Mouse (Mus musculus): ENCODE measurements around the gene Aff1. TPM values are rescaled to one million over a fixed set of nuclear protein-coding genes. Genes with fewer than 3 reads are reported as not detected.
A peak's percentile ranks its signal among the peaks of the same experiment; 100 is the strongest.

The Aff1 gene
- polyA plus RNA-seq (2012; rRNA removed) (5.6 and 7.0 TPM in 2 replicates), polyA plus RNA-seq (2014; fragmentation: Nextera tagmentation; extraction: Ambion mirVana) (17.1 and 19.2 TPM in 2 replicates)

DNA sequence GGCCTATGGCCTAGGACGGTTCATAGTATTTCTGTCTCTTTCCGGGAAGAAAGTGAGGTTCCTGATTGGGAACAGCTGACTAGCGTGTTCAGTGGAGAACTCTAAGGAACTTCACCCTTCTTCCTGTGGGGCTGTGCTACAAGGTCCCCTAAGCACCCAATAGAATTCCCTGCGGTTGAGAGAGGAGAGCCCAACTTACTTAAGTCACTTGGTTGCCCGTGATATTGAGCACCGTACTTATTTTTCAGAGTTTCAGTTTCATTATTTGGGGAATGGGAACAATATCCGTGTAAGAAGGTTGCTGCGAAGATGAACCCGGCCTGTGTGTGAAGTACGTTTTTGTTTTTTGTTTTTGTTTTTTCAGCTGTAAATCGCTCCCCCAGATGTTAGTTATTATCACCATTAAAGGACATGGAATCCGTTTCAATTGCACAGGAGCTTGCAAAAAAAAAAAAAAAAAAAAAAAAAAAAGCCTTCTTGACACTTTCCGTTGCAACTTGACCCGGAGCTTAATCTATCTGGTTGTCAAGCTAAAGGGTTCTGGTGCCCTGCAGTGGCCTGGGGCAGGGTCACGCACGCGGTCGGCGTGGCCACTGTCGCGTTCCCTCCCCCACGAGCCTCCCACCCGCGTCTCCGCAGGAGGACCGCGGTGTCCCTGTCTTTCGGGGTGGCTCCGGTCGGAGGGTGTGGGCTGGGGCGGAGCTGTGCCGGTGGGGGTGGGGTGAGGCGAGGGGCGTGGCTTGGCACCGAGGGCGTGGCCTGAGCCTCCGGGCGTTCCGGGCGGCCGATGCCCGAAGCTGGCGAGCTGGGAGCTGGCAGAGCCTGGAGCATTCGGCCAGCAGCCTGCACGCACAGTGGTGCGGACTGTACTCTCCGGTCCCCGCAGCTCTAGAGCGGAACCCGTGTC, at the start of gene Aff1:
Gene Aff1, plus strand, starts transcription at position 751 of the 907 bp plus-strand sequence.
- TF ChIP-seq EP300 (IDR thresholded peaks at IDR 0.05; ENCODE audit: low read depth) = no peak
- TF ChIP-seq CTCF (IDR thresholded peaks at IDR 0.05; ENCODE audit: low read depth) = no peak
- Histone ChIP-seq H3K4me2 (ENCODE audit: low read depth) (peak within 1 kb of the TSS; percentile 90), H3K4me1 (replicated peaks; ENCODE audit: control insufficient read depth in 2 of 2, insufficient read depth in 2 of 2, low read length in 1 of 2) (0 out of 4 replicates have a peak, but pooled peaks cover 3 to 5% of the 10 kb centered on the region in 2 experiments), H3K9ac (replicated peaks) (peak within 1 kb of the TSS; percentile 81), H3K4me3 (ENCODE audit: insufficient read depth in 1 of 2, low read depth in 2 of 2, low read length in 2 of 2) (peak within 1 kb of the TSS; percentile 77 to 83), H3K9me3 (ENCODE audit: control insufficient read depth, low read length) (no peaks in the 10 kb centered on the region), H3K27ac (peak within 1 kb of the TSS; percentile 35), H3K36me3 (replicated peaks; ENCODE audit: control insufficient read depth, insufficient read depth, low read depth) (no peaks in the 10 kb centered on the region), H3K27me3 (ENCODE audit: control insufficient read depth, insufficient read depth, low read length) (peaks cover 37% of the 10 kb centered on the region)
- peak; percentile 62 to 75 (median 65) for DNase-seq (ENCODE audit: low read depth in 3 of 3, low spot score in 3 of 3)
- ATAC-seq (ENCODE audit: insufficient read depth) = peak; percentile 97
- 1% methylated on average over 50 of the region's 50 CpGs for WGBS (ENCODE audit: insufficient replicate concordance)

DNA sequence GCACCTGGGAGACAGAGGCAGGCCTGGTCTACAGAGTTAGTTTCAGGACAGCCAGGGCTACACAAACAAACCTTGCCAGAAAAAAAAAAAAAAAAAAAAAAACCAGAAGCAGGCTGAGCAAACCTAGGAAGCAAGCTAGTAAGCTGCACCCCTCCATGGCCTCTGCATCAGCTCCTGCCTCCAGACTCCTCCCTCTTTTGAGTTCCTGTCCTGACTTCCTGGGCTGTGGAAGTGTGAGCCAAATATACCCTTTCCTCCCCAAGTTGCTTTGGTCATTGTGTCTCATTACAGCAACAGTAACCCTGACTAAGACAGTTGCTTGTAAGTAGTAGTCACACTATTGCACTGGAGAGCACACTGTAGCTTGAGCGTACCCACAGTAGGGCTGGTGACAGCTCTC, 48.0 kb upstream of the Aff1 start:
- DNase-seq (ENCODE audit: low read depth in 3 of 3, low spot score in 3 of 3) = no peak
- Histone ChIP-seq H3K4me1 (replicated peaks; ENCODE audit: control insufficient read depth in 2 of 2, insufficient read depth in 2 of 2, low read length in 1 of 2) (no peaks in the 10 kb centered on the region; a peak in 1 of 4 replicates), H3K4me3 (ENCODE audit: insufficient read depth in 1 of 2, low read depth in 2 of 2, low read length in 2 of 2) (no peak overlapping the region), H3K27ac (no peak overlapping the region), H3K27me3 (ENCODE audit: control insufficient read depth, insufficient read depth, low read length) (no peaks in the 10 kb centered on the region), H3K4me2 (ENCODE audit: low read depth) (no peak overlapping the region), H3K36me3 (replicated peaks; ENCODE audit: control insufficient read depth, insufficient read depth, low read depth) (no peaks in the 10 kb centered on the region), H3K9me3 (ENCODE audit: control insufficient read depth, low read length) (no peaks in the 10 kb centered on the region), H3K9ac (replicated peaks) (no peak overlapping the region)
- TF ChIP-seq CTCF (IDR thresholded peaks at IDR 0.05; ENCODE audit: low read depth) (no peak), EP300 (IDR thresholded peaks at IDR 0.05; ENCODE audit: low read depth) (no peak)
- ATAC-seq (ENCODE audit: insufficient read depth) = no peak
- 66% methylated on average over 1 of the region's 1 CpGs for WGBS (ENCODE audit: insufficient replicate concordance)

DNA sequence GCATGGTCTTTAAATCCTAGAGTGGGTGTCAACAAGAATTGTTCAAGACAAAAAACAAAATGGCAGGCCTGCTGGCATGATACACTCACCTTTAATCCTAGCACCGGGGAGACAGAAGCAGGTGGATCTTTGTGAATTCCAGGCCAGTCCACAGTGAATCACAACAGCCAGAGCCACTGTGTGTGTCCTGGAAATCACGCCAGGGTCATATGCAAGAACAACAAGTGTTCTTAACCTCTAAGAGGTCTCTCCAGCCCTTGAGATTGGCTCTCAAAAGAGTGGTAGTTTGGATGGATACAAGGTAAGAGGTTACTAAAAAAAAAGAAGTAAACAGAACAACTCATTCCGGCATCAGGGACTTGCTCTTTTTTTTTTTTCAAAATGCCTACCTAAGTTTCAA, 44.9 kb upstream of the Aff1 start:
- TF ChIP-seq CTCF (IDR thresholded peaks at IDR 0.05; ENCODE audit: low read depth) = no peak
- TF ChIP-seq EP300 (IDR thresholded peaks at IDR 0.05; ENCODE audit: low read depth) = no peak
- DNase-seq (ENCODE audit: low read depth in 3 of 3, low spot score in 3 of 3) (no peak), ATAC-seq (ENCODE audit: insufficient read depth) (no peak)
- WGBS (ENCODE audit: insufficient replicate concordance) = 56% methylated on average over 3 of the region's 3 CpGs
- Histone ChIP-seq H3K27ac (no peak overlapping the region), H3K27me3 (ENCODE audit: control insufficient read depth, insufficient read depth, low read length) (no peaks in the 10 kb centered on the region), H3K4me3 (ENCODE audit: insufficient read depth in 1 of 2, low read depth in 2 of 2, low read length in 2 of 2) (no peak overlapping the region), H3K4me2 (ENCODE audit: low read depth) (no peak overlapping the region), H3K9me3 (ENCODE audit: control insufficient read depth, low read length) (no peaks in the 10 kb centered on the region), H3K36me3 (replicated peaks; ENCODE audit: control insufficient read depth, insufficient read depth, low read depth) (no peaks in the 10 kb centered on the region), H3K4me1 (replicated peaks; ENCODE audit: control insufficient read depth in 2 of 2, insufficient read depth in 2 of 2, low read length in 1 of 2) (no peaks in the 10 kb centered on the region; a peak in 1 of 4 replicates), H3K9ac (replicated peaks) (no peak overlapping the region)

DNA sequence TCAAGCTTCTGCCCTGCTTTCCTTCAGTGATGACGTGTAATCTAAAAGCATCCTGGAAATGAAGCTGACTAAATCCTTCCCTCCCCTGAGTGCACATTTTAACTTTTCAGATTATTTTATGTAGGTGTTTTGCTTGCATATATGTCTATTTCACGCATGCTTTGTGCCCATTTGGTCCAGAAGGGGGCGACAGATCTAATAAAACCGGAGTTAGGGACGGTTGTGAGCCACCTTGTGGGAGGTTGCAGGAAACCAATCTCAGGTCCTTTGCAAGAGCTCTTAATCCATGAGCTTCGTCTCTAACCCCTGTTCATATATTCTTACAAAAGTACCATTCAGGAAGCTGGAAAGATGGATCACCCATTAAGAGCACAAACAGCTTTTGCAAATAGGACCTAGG, 37.9 kb upstream of the Aff1 start:
- no peak for ATAC-seq (ENCODE audit: insufficient read depth)
- no peaks in the 10 kb centered on the region for H3K36me3 ChIP-seq (replicated peaks; ENCODE audit: control insufficient read depth, insufficient read depth, low read depth)
- DNase-seq (ENCODE audit: low read depth in 3 of 3, low spot score in 3 of 3) = peak; percentile 41 to 59 (median 46)
- H3K27me3 ChIP-seq (ENCODE audit: control insufficient read depth, insufficient read depth, low read length) = no peaks in the 10 kb centered on the region
- no peak for TF ChIP-seq EP300 (IDR thresholded peaks at IDR 0.05; ENCODE audit: low read depth)
- TF ChIP-seq CTCF (IDR thresholded peaks at IDR 0.05; ENCODE audit: low read depth) = peak; percentile 73
- no peak overlapping the region for H3K4me3 ChIP-seq (ENCODE audit: insufficient read depth in 1 of 2, low read depth in 2 of 2, low read length in 2 of 2)
- no peaks in the 10 kb centered on the region for H3K9me3 ChIP-seq (ENCODE audit: control insufficient read depth, low read length)
- H3K4me1 ChIP-seq (replicated peaks; ENCODE audit: control insufficient read depth in 2 of 2, insufficient read depth in 2 of 2, low read length in 1 of 2) = no peaks in the 10 kb centered on the region
- no peak overlapping the region for H3K9ac ChIP-seq (replicated peaks)
- H3K27ac ChIP-seq = no peak overlapping the region
- WGBS (ENCODE audit: insufficient replicate concordance) = 19% methylated on average over 6 of the region's 6 CpGs
- H3K4me2 ChIP-seq (ENCODE audit: low read depth) = no peak overlapping the region

DNA sequence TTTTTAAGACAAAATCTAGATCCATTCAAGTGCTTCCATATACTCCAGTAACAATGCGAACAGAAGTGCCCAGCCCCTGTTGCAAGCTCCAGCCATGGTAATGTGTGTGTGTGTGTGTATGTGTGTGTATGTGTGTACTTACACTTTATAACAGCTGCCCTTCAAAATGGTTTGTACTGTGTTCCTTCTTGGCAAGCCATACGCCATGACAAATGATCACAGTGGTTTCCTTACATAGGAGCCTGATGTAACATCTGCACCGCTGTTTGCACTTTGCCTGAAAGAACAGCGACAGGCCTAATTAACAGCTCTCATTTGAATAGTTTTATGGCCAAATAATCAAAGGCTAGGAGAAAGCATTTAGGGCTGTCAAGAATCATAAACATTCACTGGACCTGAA, 37.4 kb upstream of the Aff1 start:
- Histone ChIP-seq H3K9me3 (ENCODE audit: control insufficient read depth, low read length) (no peaks in the 10 kb centered on the region), H3K36me3 (replicated peaks; ENCODE audit: control insufficient read depth, insufficient read depth, low read depth) (no peaks in the 10 kb centered on the region), H3K9ac (replicated peaks) (no peak overlapping the region), H3K4me2 (ENCODE audit: low read depth) (peak overlapping the region; percentile 85), H3K27ac (no peak overlapping the region), H3K4me1 (replicated peaks; ENCODE audit: control insufficient read depth in 2 of 2, insufficient read depth in 2 of 2, low read length in 1 of 2) (no peaks in the 10 kb centered on the region), H3K27me3 (ENCODE audit: control insufficient read depth, insufficient read depth, low read length) (no peaks in the 10 kb centered on the region), H3K4me3 (ENCODE audit: insufficient read depth in 1 of 2, low read depth in 2 of 2, low read length in 2 of 2) (no peak overlapping the region)
- 63% methylated on average over 4 of the region's 4 CpGs for WGBS (ENCODE audit: insufficient replicate concordance)
- DNase-seq (ENCODE audit: low read depth in 3 of 3, low spot score in 3 of 3) (no peak), ATAC-seq (ENCODE audit: insufficient read depth) (no peak)
- no peak for TF ChIP-seq CTCF (IDR thresholded peaks at IDR 0.05; ENCODE audit: low read depth)
- no peak for TF ChIP-seq EP300 (IDR thresholded peaks at IDR 0.05; ENCODE audit: low read depth)

Data from liver, embryonic 14.5 days (tissue).